8 mouse cellular contexts compared by ENCODE assay signal in genomic region chr7:7171227-7172147, GRCm38 (mm10). TPM values are rescaled to one million over a fixed set of nuclear protein-coding genes. Genes with fewer than 3 reads are reported as not detected.
DNase-seq lines count a peak whose midpoint lies in the region; ATAC-seq and TF ChIP-seq lines count a peak whose summit lies in the region.

TSS of gene Zfp418 (plus strand) at chr7:7171330.

- peak within 1 kb of the TSS; percentile 83 for H3K27ac ChIP-seq in neural tube, embryonic 15.5 days (replicated peaks)

- peak within 1 kb of the TSS; percentile 83 for H3K4me2 ChIP-seq in neural tube, embryonic 15.5 days

- WGBS in lung, adult 2 months = under 1% methylated on average over 26 of the region's 26 CpGs
- WGBS in neural tube, embryonic 15.5 days = under 1% methylated on average over 26 of the region's 26 CpGs

- H3K27me3 ChIP-seq in neural tube, embryonic 15.5 days (replicated peaks) = no peaks in the 10 kb centered on the region

- no peak for TF ChIP-seq POLR2A in lung, adult 2 months (IDR thresholded peaks at IDR 0.05; ENCODE audit: borderline replicate concordance, extremely low read depth, low read depth, low read length)

- TF ChIP-seq CTCF in lung, adult 2 months (IDR thresholded peaks at IDR 0.05; ENCODE audit: insufficient read depth, low read length) = no peak

- H3K9ac ChIP-seq in neural tube, embryonic 15.5 days (replicated peaks) = peak within 1 kb of the TSS; percentile 73

- H3K4me1 ChIP-seq in lung, adult 2 months (ENCODE audit: control insufficient read depth, insufficient read depth, low read length) = no peaks in the 10 kb centered on the region; the same call in 1 of the 2 replicates
- H3K4me1 ChIP-seq in neural tube, embryonic 15.5 days = peaks cover 6% of the 10 kb centered on the region

- H3K4me3 ChIP-seq in lung, adult 2 months (replicated peaks; ENCODE audit: extremely low read depth, low read depth, low read length) = peak within 1 kb of the TSS; percentile 76
- peak within 1 kb of the TSS; percentile 77 for H3K4me3 ChIP-seq in neural tube, embryonic 15.5 days (replicated peaks)

- H3K9me3 ChIP-seq in neural tube, embryonic 15.5 days (replicated peaks) = no peaks in the 10 kb centered on the region

- peak; percentile 100 for ATAC-seq in frontal cortex, adult (ENCODE audit: low TSS enrichment)
- peak; percentile 100 for ATAC-seq in hematopoietic stem cell, adult 5-6 weeks (replicated peaks in 1 of 2; ENCODE audit: insufficient read depth in 1 of 2, low FRiP score in 2 of 2, low TSS enrichment in 1 of 2, low read depth in 1 of 2, poor library complexity in 2 of 2, severe bottlenecking in 2 of 2)
- peak; percentile 98 for ATAC-seq in neural tube, embryonic 15.5 days (ENCODE audit: low FRiP score)

- peaks cover 18% of the 10 kb centered on the region for H3K36me3 ChIP-seq in neural tube, embryonic 15.5 days

- peak; percentile 22 for DNase-seq in MN1 (ENCODE audit: low spot score)
- DNase-seq in cerebellum, adult 8-10 months = peak; percentile 68
- peak; percentile 67 to 69 for DNase-seq in layer of hippocampus, adult 8-10 months (ENCODE audit: low spot score in 2 of 2)
- DNase-seq in lung, adult 2 months = peak; percentile 62
- DNase-seq in testis, postnatal 14 days (ENCODE audit: low spot score) = peak; percentile 29

RNA-seq across cellular contexts. Expression of gene Zfp418, which starts in this region (rescaled TPM):
- 2.5 and 5.8 TPM in 2 replicates for total RNA-seq in hematopoietic stem cell, adult 5-6 weeks (2017)
- total RNA-seq in layer of hippocampus, adult 8-10 months (2022) = 1 to 10 TPM; 7.0 to 9.4 (median 8.6) TPM
- polyA plus RNA-seq in lung, adult 2 months (2012; rRNA removed) = 0.66 and 1.1 TPM in 2 replicates
- polyA plus RNA-seq in neural tube, embryonic 15.5 days (2015; fragmentation: Nextera tagmentation; extraction: Ambion mirVana) = 2.7 and 3.0 TPM in 2 replicates

Comparison
In these comparisons a context has a peak if more than half of its experiments do, and no peak if none do; other contexts are left out.
1. Peak in every context shown above with its lines: DNase-seq, ATAC-seq, H3K4me3 ChIP-seq and H3K27ac ChIP-seq.